Mouse (Mus musculus) E14TG2a.4 (cell line): ENCODE measurements around the gene Hamp2.
A peak's percentile ranks its signal among the peaks of the same experiment; 100 is the strongest.

Experiments used
- CTCF ChIP-seq: conservative IDR thresholded peaks from 2 replicates; pipeline ENCODE4 v1.5.1; 2014; ENCODE audit warnings: low read length
- NANOG ChIP-seq: IDR thresholded peaks from 2 replicates; pipeline ENCODE4 v1.6.1; 2014; ENCODE audit warnings: borderline replicate concordance, low read length, mixed read lengths
- POU5F1 ChIP-seq: IDR thresholded peaks from 2 replicates; pipeline ENCODE4 v1.6.1; 2014; ENCODE audit warnings: low read length, borderline replicate concordance

GRCm38 (mm10) chr7:30973501-30974289 is 49.2 kb upstream of the Hamp2 start, which contains the start of gene Fam187b:
- TF ChIP-seq CTCF: peak; percentile 51
- no peak for TF ChIP-seq NANOG
- no peak for TF ChIP-seq POU5F1
